Mouse (Mus musculus) olfactory bulb, adult 2 months (tissue): Measurements from ENCODE around the gene Coch.

ENCODE experiments used
- CTCF ChIP-seq: fragments of 200-500 bp; IDR thresholded peaks from 2 replicates; pipeline ENCODE4 v1.5.1; 2012; ENCODE audit warnings: low read depth, mild to moderate bottlenecking, low read length, moderate library complexity; ENCODE audit not compliant: insufficient read depth
- POLR2A ChIP-seq: fragments of 200-500 bp; IDR thresholded peaks from 2 replicates; pipeline ENCODE4 v1.6.1; 2012; ENCODE audit warnings: mild to moderate bottlenecking, low read depth, low read length, moderate library complexity; ENCODE audit not compliant: insufficient read depth

DNA sequence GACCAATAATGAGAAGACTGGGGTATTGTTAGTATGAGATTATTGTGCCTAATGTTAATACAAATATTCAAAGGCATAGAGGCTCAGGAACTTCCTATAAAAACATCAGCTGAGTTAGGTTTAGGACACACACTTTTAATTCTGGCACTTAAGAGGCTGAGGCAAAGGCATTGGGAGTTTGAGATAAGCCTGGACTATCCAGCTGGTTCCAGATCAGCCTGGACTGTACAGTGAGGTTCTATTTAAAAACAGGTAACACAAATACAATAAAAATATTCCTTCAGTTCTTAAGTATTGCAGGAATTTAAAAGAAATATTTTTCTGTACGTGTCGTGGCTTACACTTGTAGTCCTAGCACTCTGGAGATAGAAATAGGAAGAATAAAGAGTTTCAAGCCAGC is 43.1 kb downstream of the Coch start:
- TF ChIP-seq POLR2A (no peak), CTCF (no peak)
